Mouse (Mus musculus) CH12.LX (cell line): ENCODE measurements around the gene Arxes2.

ENCODE experiments used
- BHLHE40 ChIP-seq: IDR thresholded peaks from 2 replicates; pipeline ENCODE4 v1.6.1; 2011; ENCODE audit warnings: mild to moderate bottlenecking, low read depth, low read length, improper control_type of control experiment
- CTCF ChIP-seq, 2 experiments: IDR thresholded peaks in 1 of 2; conservative IDR thresholded peaks in 1 of 2; 2 replicates each; pipeline ENCODE4 v1.5.1; 2011 to 2012; ENCODE audit warnings: low read depth in 2 of 2, low read length in 2 of 2, improper control_type of control experiment in 1 of 2, inconsistent platforms in 1 of 2, mild to moderate bottlenecking in 1 of 2, moderate library complexity in 1 of 2
- EP300 ChIP-seq: IDR thresholded peaks from 2 replicates; pipeline ENCODE4 v1.6.1; 2011; ENCODE audit warnings: low read length, improper control_type of control experiment
- MAZ ChIP-seq: IDR thresholded peaks from 2 replicates; pipeline ENCODE4 v1.6.1; 2012; ENCODE audit warnings: low read depth, mild to moderate bottlenecking, inconsistent platforms, low read length, improper control_type of control experiment, moderate library complexity
- MXI1 ChIP-seq: IDR thresholded peaks from 2 replicates; pipeline ENCODE4 v1.6.1; 2011; ENCODE audit warnings: mild to moderate bottlenecking, low read depth, low read length, improper control_type of control experiment
- MYC ChIP-seq: IDR thresholded peaks from 2 replicates; pipeline ENCODE4 v1.6.1; 2011; ENCODE audit warnings: low read depth, mild to moderate bottlenecking, improper control_type of control experiment, low read length
- POLR2A ChIP-seq: IDR thresholded peaks from 2 replicates; pipeline ENCODE4 v1.6.1; 2011; ENCODE audit warnings: low read depth, mild to moderate bottlenecking, improper control_type of control experiment, low read length
- RCOR1 ChIP-seq: conservative IDR thresholded peaks from 2 replicates; pipeline ENCODE4 v1.6.1; 2012; ENCODE audit warnings: low read depth, mild to moderate bottlenecking, inconsistent platforms, low read length, improper control_type of control experiment
- SMC3 ChIP-seq: IDR thresholded peaks from 2 replicates; pipeline ENCODE4 v1.6.1; 2011; ENCODE audit warnings: low read depth, low read length, improper control_type of control experiment
- TCF12 ChIP-seq: IDR thresholded peaks from 2 replicates; pipeline ENCODE4 v1.6.1; 2014; ENCODE audit warnings: low read depth, mild to moderate bottlenecking, inconsistent platforms, low read length, improper control_type of control experiment

DNA sequence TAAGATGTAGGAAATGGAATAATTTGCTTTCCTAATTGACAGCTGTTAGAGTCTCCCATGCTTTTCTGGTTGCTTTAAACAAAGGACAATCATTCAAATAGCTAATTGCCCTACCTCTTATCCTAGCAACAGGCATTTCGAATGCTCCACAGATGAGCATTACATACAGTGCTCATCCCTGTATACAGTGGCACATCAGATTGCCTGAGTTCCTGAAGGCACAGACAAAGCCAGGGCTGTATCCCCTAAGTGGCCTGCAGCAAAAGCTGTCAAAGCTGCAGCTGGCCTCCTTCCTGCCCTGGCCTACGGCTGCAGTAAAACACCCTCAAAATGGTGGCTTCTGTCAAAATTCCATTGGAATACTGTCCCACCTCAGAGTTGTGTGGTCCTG, 35.9 kb upstream of the Arxes2 start:
- TF ChIP-seq MAZ (no peak), CTCF (conservative IDR thresholded peaks at IDR 0.05 in 1 of 2, IDR thresholded peaks at IDR 0.05 in 1 of 2; ENCODE audit: low read depth in 2 of 2, low read length in 2 of 2) (no peak), RCOR1 (no peak), MXI1 (no peak), SMC3 (no peak), MYC (no peak), TCF12 (no peak), POLR2A (no peak), EP300 (no peak), BHLHE40 (no peak)
